In genomic region chr19:44389507-44389906, GRCm38 (mm10) we compare ENCODE assay signal across 7 mouse cellular contexts. TPM values are rescaled to one million over a fixed set of nuclear protein-coding genes. Genes with fewer than 3 reads are reported as not detected.
DNase-seq lines count a peak whose midpoint lies in the region; ATAC-seq and TF ChIP-seq lines count a peak whose summit lies in the region.

No protein-coding gene starts in this region.

- TF ChIP-seq CTCF in intestine, postnatal 0 days (IDR thresholded peaks at IDR 0.05; ENCODE audit: low read depth): no peak

- no peaks in the 10 kb centered on the region for H3K9me3 ChIP-seq in kidney, embryonic 15.5 days (replicated peaks)
- no peaks in the 10 kb centered on the region for H3K9me3 ChIP-seq in intestine, postnatal 0 days (ENCODE audit: control insufficient read depth)

- DNase-seq in kidney, adult 11 months: no peak
- peak; percentile 90 for DNase-seq in ZHBTc4 (ENCODE audit: low read depth, low spot score)
- no peak for DNase-seq in ovary, postnatal 14 days (ENCODE audit: low spot score)

- no peak overlapping the region for H3K4me2 ChIP-seq in kidney, embryonic 15.5 days
- H3K4me2 ChIP-seq in intestine, postnatal 0 days (replicated peaks; ENCODE audit: low read depth): no peak overlapping the region

- no peak overlapping the region for H3K9ac ChIP-seq in kidney, embryonic 15.5 days
- no peak overlapping the region for H3K9ac ChIP-seq in intestine, postnatal 0 days (ENCODE audit: low read depth, low read length)

- no peak for ATAC-seq in kidney, embryonic 15.5 days (replicated peaks; ENCODE audit: low FRiP score)
- ATAC-seq in intestine, postnatal 0 days: no peak
- peak; percentile 71 for ATAC-seq in monocyte, adult 5-6 weeks (replicated peaks; ENCODE audit: insufficient number of reproducible peaks, low FRiP score, low TSS enrichment, poor library complexity, severe bottlenecking)
- ATAC-seq in erythroid progenitor cell, adult 5-6 weeks (replicated peaks; ENCODE audit: low FRiP score, poor library complexity, severe bottlenecking): no peak

- H3K4me1 ChIP-seq in kidney, embryonic 15.5 days: peaks cover 20% of the 10 kb centered on the region
- H3K4me1 ChIP-seq in intestine, postnatal 0 days (replicated peaks; ENCODE audit: control insufficient read depth, insufficient read depth, low read length): peaks cover 11% of the 10 kb centered on the region; the same call in 1 of the 2 replicates

- H3K36me3 ChIP-seq in kidney, embryonic 15.5 days: no peaks in the 10 kb centered on the region
- no peaks in the 10 kb centered on the region for H3K36me3 ChIP-seq in intestine, postnatal 0 days (ENCODE audit: control insufficient read depth, insufficient read depth)

- 21% methylated on average over 1 of the region's 1 CpGs for WGBS in kidney, embryonic 15.5 days
- WGBS in intestine, postnatal 0 days: 24% methylated on average over 1 of the region's 1 CpGs

- no peaks in the 10 kb centered on the region for H3K27me3 ChIP-seq in kidney, embryonic 15.5 days
- H3K27me3 ChIP-seq in intestine, postnatal 0 days (replicated peaks; ENCODE audit: control insufficient read depth, insufficient read depth, low read length): no peaks in the 10 kb centered on the region

- H3K4me3 ChIP-seq in kidney, embryonic 15.5 days (replicated peaks): 0 out of 2 replicates have a peak overlapping the region, but pooled peaks have one; percentile 52
- H3K4me3 ChIP-seq in intestine, postnatal 0 days (ENCODE audit: low read depth, low read length): no peak overlapping the region

- H3K27ac ChIP-seq in kidney, embryonic 15.5 days: peak overlapping the region; percentile 87; the same call in 1 of the 2 replicates
- peak overlapping the region; percentile 87; the same call in 1 of the 2 replicates for H3K27ac ChIP-seq in intestine, postnatal 0 days (ENCODE audit: low read depth, low read length)

RNA-seq across cellular contexts. Expression of gene Scd1, which starts 18.2 kb away (rescaled TPM):
- polyA plus RNA-seq in kidney, embryonic 15.5 days (2015; fragmentation: Nextera tagmentation; extraction: Ambion mirVana): 4.1 and 5.2 TPM in 2 replicates
- 1.5 and 2.6 TPM in 2 replicates for polyA plus RNA-seq in intestine, postnatal 0 days (2015; fragmentation: Nextera tagmentation; extraction: Ambion mirVana)
- 26.3 to 41.6 TPM (median 32.4 TPM) in 3 replicates for total RNA-seq in monocyte, adult 5-6 weeks (2017)
- 29.2 and 33.1 TPM in 2 replicates for total RNA-seq in erythroid progenitor cell, adult 5-6 weeks (2015; ENCODE audit: low replicate concordance)
- total RNA-seq in erythroid progenitor cell, adult 5-6 weeks (2017; ENCODE audit: low replicate concordance): 9.8 and 17.3 TPM in 2 replicates

RNA-seq across cellular contexts. Expression of gene Scd4, which starts 56.6 kb away (rescaled TPM):
- 0.09 and 0.10 TPM in 2 replicates for polyA plus RNA-seq in kidney, embryonic 15.5 days (2015; fragmentation: Nextera tagmentation; extraction: Ambion mirVana)
- 0.04 TPM in 1 of 2 replicates, not detected in the other for polyA plus RNA-seq in intestine, postnatal 0 days (2015; fragmentation: Nextera tagmentation; extraction: Ambion mirVana)
- 1.7 TPM in 1 of 3 replicates, not detected in the others for total RNA-seq in monocyte, adult 5-6 weeks (2017)
- not detected in 2 replicates for total RNA-seq in erythroid progenitor cell, adult 5-6 weeks (2015; ENCODE audit: low replicate concordance)
- total RNA-seq in erythroid progenitor cell, adult 5-6 weeks (2017; ENCODE audit: low replicate concordance): 2.1 TPM in 1 of 2 replicates, not detected in the other
